Mouse (Mus musculus): ENCODE data around the gene Sec31a. TPM values are rescaled to one million over a fixed set of nuclear protein-coding genes. Genes with fewer than 3 reads are reported as not detected.

The Sec31a gene
- polyA plus RNA-seq, 1 experiment from 2014 or later, result 96.3 TPM

DNA sequence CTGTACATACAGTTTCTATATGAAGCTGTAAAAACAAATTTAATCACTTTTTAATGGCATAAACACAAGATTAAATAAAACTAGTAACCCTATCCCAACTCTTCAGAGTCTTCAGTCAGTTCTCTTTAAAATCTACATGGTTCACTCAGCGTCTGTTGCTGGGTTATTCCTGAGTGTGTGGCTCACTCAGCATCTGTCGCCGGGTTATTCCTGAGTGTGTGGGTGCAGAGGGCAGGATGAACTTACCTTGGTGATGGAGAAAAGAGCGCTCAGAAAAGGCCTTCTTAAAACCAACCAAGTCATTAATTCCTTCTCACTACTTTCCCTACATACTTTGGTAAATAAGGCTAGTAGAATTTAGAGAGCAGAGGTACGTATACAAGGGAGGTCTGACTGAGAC lies 37.8 kb downstream of the Sec31a start:
- H3K4me1 ChIP-seq (ENCODE audit: insufficient read depth, low read depth, low read length), result no peaks in the 10 kb centered on the region
- H3K4me2 ChIP-seq (replicated peaks; ENCODE audit: low read depth, low read length), result no peak overlapping the region
- H3K4me3 ChIP-seq (ENCODE audit: low read depth, low read length), result no peak overlapping the region
- no peak for ATAC-seq
- H3K36me3 ChIP-seq (ENCODE audit: insufficient read depth, low read length), result peaks cover 66% of the 10 kb centered on the region
- no peak for DNase-seq (ENCODE audit: low spot score)
- no peaks in the 10 kb centered on the region for H3K27me3 ChIP-seq (replicated peaks; ENCODE audit: insufficient read depth, low read length)
- no peak overlapping the region for H3K9ac ChIP-seq (replicated peaks; ENCODE audit: low read depth)
- no peak overlapping the region for H3K27ac ChIP-seq (ENCODE audit: low read length)
- 93% methylated on average over 5 of the region's 5 CpGs for WGBS
- TF ChIP-seq EP300 (IDR thresholded peaks at IDR 0.05) (no peak), CTCF (IDR thresholded peaks at IDR 0.05) (no peak)
- H3K9me3 ChIP-seq (ENCODE audit: low read length), result no peaks in the 10 kb centered on the region

- Histone ChIP-seq H3K27me3 (replicated peaks; ENCODE audit: insufficient read depth, low read length) (no peaks in the 10 kb centered on the region), H3K4me3 (ENCODE audit: low read depth, low read length) (no peak overlapping the region), H3K9me3 (ENCODE audit: low read length) (no peaks in the 10 kb centered on the region), H3K36me3 (ENCODE audit: insufficient read depth, low read length) (peaks cover 58% of the 10 kb centered on the region), H3K9ac (replicated peaks; ENCODE audit: low read depth) (no peak overlapping the region), H3K4me1 (ENCODE audit: insufficient read depth, low read depth, low read length) (no peaks in the 10 kb centered on the region), H3K4me2 (replicated peaks; ENCODE audit: low read depth, low read length) (no peak overlapping the region), H3K27ac (ENCODE audit: low read length) (no peak overlapping the region)
- DNase-seq (ENCODE audit: low spot score) (no peak), ATAC-seq (no peak)
- TF ChIP-seq CTCF (IDR thresholded peaks at IDR 0.05) (no peak), EP300 (IDR thresholded peaks at IDR 0.05) (no peak)
- 73% methylated on average over 2 of the region's 2 CpGs for WGBS
These were observed 38.7 kb downstream of the Sec31a start for GRCm38 (mm10) chr5:100377376-100377775.

- TF ChIP-seq EP300 (IDR thresholded peaks at IDR 0.05) (no peak), CTCF (IDR thresholded peaks at IDR 0.05) (no peak)
- H3K36me3 ChIP-seq (ENCODE audit: insufficient read depth, low read length), result peaks cover 36% of the 10 kb centered on the region
- WGBS, result 90% methylated on average over 2 of the region's 2 CpGs
- no peaks in the 10 kb centered on the region for H3K4me1 ChIP-seq (ENCODE audit: insufficient read depth, low read depth, low read length)
- H3K9me3 ChIP-seq (ENCODE audit: low read length), result no peaks in the 10 kb centered on the region
- no peak overlapping the region for H3K4me2 ChIP-seq (replicated peaks; ENCODE audit: low read depth, low read length)
- no peaks in the 10 kb centered on the region for H3K27me3 ChIP-seq (replicated peaks; ENCODE audit: insufficient read depth, low read length)
- no peak overlapping the region for H3K4me3 ChIP-seq (ENCODE audit: low read depth, low read length)
- DNase-seq (ENCODE audit: low spot score) (no peak), ATAC-seq (no peak)
- no peak overlapping the region for H3K9ac ChIP-seq (replicated peaks; ENCODE audit: low read depth)
- H3K27ac ChIP-seq (ENCODE audit: low read length), result no peak overlapping the region
These were observed 41.3 kb downstream of the Sec31a start for GRCm38 (mm10) chr5:100374703-100375102.

DNA sequence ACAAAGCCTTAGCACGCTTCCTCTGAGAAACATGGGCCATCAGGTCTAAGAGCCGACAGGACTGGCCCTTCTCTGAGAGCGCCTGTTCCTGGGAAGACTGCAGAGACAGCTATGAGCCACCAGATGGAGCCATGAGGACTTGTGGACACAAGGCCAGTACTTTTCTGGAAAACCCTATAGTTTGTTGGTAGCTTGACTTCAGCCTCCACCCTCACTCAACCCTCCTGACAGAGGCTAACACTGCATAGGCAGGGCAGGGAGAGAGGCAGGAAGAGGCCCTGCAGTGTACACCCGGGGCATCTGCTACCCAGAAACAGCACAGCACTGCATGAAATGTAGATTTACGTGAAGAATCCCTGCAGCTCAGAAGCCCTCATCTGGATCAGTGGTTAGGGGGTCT lies 42.1 kb downstream of the Sec31a start:
- Histone ChIP-seq H3K27ac (ENCODE audit: low read length) (no peak overlapping the region), H3K9ac (replicated peaks; ENCODE audit: low read depth) (no peak overlapping the region), H3K4me3 (ENCODE audit: low read depth, low read length) (no peak overlapping the region), H3K36me3 (ENCODE audit: insufficient read depth, low read length) (peaks cover 31% of the 10 kb centered on the region), H3K4me2 (replicated peaks; ENCODE audit: low read depth, low read length) (no peak overlapping the region), H3K27me3 (replicated peaks; ENCODE audit: insufficient read depth, low read length) (no peaks in the 10 kb centered on the region), H3K9me3 (ENCODE audit: low read length) (no peaks in the 10 kb centered on the region), H3K4me1 (ENCODE audit: insufficient read depth, low read depth, low read length) (no peaks in the 10 kb centered on the region)
- ATAC-seq, result no peak
- peak; percentile 66 for DNase-seq (ENCODE audit: low spot score)
- 53% methylated on average over 5 of the region's 5 CpGs for WGBS
- peak; percentile 76 for TF ChIP-seq CTCF (IDR thresholded peaks at IDR 0.05)
- TF ChIP-seq EP300 (IDR thresholded peaks at IDR 0.05), result no peak

DNA sequence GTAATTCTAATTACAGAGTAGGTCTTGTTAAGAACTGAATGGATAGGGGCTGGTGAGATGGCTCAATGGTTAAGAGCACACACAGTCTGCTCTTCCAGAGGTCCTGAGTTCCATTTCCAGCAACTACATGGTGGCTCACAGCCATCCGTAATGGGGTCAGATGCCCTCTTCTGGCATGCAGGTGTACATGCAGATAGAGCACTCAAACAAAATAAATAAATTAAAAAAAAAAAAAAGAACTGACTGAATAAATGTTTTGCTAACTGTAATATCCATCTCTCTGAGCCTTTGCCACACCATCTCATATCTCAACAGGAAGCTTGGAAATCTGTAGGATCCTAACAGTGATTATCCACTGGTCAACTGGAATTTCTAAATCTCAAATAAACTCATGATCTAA lies 45.1 kb downstream of the Sec31a start:
- no peaks in the 10 kb centered on the region for H3K4me1 ChIP-seq (ENCODE audit: insufficient read depth, low read depth, low read length)
- no peak overlapping the region for H3K27ac ChIP-seq (ENCODE audit: low read length)
- no peak for TF ChIP-seq EP300 (IDR thresholded peaks at IDR 0.05)
- TF ChIP-seq CTCF (IDR thresholded peaks at IDR 0.05), result peak; percentile 48
- H3K9ac ChIP-seq (replicated peaks; ENCODE audit: low read depth), result no peak overlapping the region
- no peaks in the 10 kb centered on the region for H3K9me3 ChIP-seq (ENCODE audit: low read length)
- H3K27me3 ChIP-seq (replicated peaks; ENCODE audit: insufficient read depth, low read length), result no peaks in the 10 kb centered on the region
- H3K36me3 ChIP-seq (ENCODE audit: insufficient read depth, low read length), result peaks cover 21% of the 10 kb centered on the region
- ATAC-seq (no peak), DNase-seq (ENCODE audit: low spot score) (no peak)
- 48% methylated on average over 1 of the region's 1 CpGs for WGBS
- H3K4me3 ChIP-seq (ENCODE audit: low read depth, low read length), result no peak overlapping the region
- H3K4me2 ChIP-seq (replicated peaks; ENCODE audit: low read depth, low read length), result no peak overlapping the region

DNA sequence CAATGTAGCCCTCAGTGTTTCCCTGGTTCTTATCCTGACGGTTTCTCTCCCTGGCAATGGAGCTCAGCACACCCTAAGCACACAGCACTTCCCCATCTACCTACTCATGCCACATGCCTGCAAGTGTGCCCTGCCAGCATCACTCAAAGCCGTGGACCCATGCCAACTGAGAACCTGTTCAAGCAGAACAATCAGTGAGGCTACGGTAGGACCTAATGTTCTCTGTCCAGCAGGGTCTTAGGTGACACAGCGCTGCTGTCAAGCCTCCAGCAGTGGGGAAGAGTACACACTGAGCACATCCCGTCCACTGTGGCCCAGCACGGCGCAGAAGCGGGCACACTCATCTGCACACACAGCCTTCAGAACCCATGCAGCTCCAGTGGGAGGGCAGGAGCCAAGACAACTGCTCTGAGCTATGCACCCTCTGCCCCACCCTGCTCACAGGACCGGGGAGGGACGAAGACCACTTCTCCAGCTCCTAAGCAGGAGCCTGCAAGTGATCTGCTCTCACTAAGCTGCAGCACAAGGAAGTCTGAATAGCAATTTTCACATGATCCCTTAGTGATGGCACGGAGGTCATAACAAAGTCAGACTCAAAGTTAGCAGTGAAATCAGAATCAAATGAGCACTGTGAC lies 46.1 kb downstream of the Sec31a start:
- WGBS, result 64% methylated on average over 11 of the region's 11 CpGs
- no peak overlapping the region for H3K27ac ChIP-seq (ENCODE audit: low read length)
- H3K4me3 ChIP-seq (ENCODE audit: low read depth, low read length), result no peak overlapping the region
- H3K4me2 ChIP-seq (replicated peaks; ENCODE audit: low read depth, low read length), result no peak overlapping the region
- no peaks in the 10 kb centered on the region for H3K4me1 ChIP-seq (ENCODE audit: insufficient read depth, low read depth, low read length)
- DNase-seq (ENCODE audit: low spot score), result peak; percentile 73
- H3K9ac ChIP-seq (replicated peaks; ENCODE audit: low read depth), result no peak overlapping the region
- no peaks in the 10 kb centered on the region for H3K9me3 ChIP-seq (ENCODE audit: low read length)
- peaks cover 25% of the 10 kb centered on the region for H3K36me3 ChIP-seq (ENCODE audit: insufficient read depth, low read length)
- ATAC-seq, result peak; percentile 78
- no peaks in the 10 kb centered on the region for H3K27me3 ChIP-seq (replicated peaks; ENCODE audit: insufficient read depth, low read length)
- no peak for TF ChIP-seq CTCF (IDR thresholded peaks at IDR 0.05)
- no peak for TF ChIP-seq EP300 (IDR thresholded peaks at IDR 0.05)

Data from lung, postnatal 0 days (tissue).